Mouse (Mus musculus) G1E (cell line): ENCODE data around the gene Fsip1.

Source experiments
- CTCF ChIP-seq: IDR thresholded peaks from 2 replicates; pipeline ENCODE4 v1.5.1; 2012; ENCODE audit warnings: low read depth, low read length, inconsistent platforms, mixed read lengths
- GATA1 ChIP-seq: IDR thresholded peaks from 2 replicates; pipeline ENCODE4 v1.6.1; 2012; ENCODE audit warnings: borderline replicate concordance, low read length, inconsistent platforms, mixed read lengths
- GATA2 ChIP-seq: IDR thresholded peaks from 2 replicates; pipeline ENCODE4 v1.6.1; 2012; ENCODE audit warnings: low read depth, low read length, inconsistent platforms, borderline replicate concordance
- POLR2AphosphoS5 ChIP-seq: IDR thresholded peaks from 2 replicates; pipeline ENCODE4 v1.6.1; 2012; ENCODE audit warnings: low read depth, low read length, inconsistent platforms; ENCODE audit not compliant: insufficient replicate concordance
- TAL1 ChIP-seq: conservative IDR thresholded peaks from 2 replicates; pipeline ENCODE4 v1.6.1; 2012; ENCODE audit warnings: low read depth, low read length, inconsistent platforms, mixed read lengths

- TF ChIP-seq CTCF (no peak), TAL1 (no peak), GATA1 (no peak), POLR2AphosphoS5 (no peak), GATA2 (no peak)
These were observed 47.1 kb downstream of the Fsip1 start for GRCm38 (mm10) chr2:118209712-118210111.
